Mouse (Mus musculus): ENCODE measurements at regions not wholly inside any gene's neighbourhood (a gene's known extent, or its start where the extent isn't known, plus 50 kb on each side); places are given as distances from the start of the nearest gene placed in this dataset.

DNA sequence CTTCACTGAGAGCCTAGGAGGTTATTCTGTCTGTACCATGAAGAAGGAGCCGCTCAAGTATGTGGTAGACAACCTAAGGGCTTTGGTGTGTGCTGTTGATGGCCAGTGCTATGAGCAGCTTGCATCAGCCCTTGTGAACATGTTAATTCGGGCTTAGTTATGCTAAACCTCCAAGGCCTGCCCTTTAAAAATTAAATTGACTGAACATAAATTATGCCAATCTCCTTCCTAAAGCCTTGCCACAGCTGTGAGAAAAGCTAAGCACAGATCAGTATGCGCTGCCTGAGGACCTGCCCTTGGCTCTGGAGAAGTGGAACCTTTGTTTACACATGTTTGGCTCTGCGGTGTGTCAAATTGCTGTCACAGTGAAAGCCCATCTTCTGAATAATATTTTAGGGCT is 321.9 kb upstream of the Nova1 start:
- TF ChIP-seq CTCF (conservative IDR thresholded peaks at IDR 0.05; ENCODE audit: insufficient read depth, insufficient read length, low read depth, low read length) = no peak
- no peak for TF ChIP-seq POLR2A (IDR thresholded peaks at IDR 0.05; ENCODE audit: low read depth, low read length)
